Mouse (Mus musculus) adrenal gland, postnatal 14 days (tissue): ENCODE measurements around the gene Galnt16. TPM values are rescaled to one million over a fixed set of nuclear protein-coding genes. Genes with fewer than 3 reads are reported as not detected.

Source experiments
- DNase-seq: peaks from one replicate; pipeline ENCODE4 v3.0.0; 2021; ENCODE audit warnings: mixed read lengths
- total RNA-seq: library from RNA; stranded (reverse); gene quantifications from 2 replicates; pipeline ENCODE4 v1.2.3, GENCODE M21; 2021

Galnt16 gene
- total RNA-seq, 1 experiment from 2014 or later, result 11.3 TPM

- DNase-seq, result no peak
These were observed 80.2 kb downstream of the Galnt16 start for GRCm38 (mm10) chr12:80598236-80598635.

DNA sequence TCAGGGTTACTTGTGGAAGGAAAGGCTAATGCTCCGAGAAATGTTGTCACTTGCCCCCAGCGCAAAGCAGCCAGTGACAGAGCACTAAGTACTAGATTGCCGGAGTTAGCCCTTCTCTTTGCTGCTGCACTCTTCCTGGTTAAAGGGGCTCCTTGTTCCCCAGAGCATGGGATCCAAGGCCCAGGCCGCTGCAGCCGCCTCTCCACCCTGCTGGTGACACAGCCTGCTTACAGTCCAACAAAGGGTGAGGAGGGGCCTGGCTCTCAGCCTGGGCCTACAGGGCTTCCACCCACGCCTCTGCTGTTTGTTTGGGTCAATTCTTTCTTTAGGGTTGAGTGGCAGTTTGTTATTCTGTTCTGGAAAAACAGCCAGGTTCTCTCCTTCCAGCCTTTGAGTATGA, 80.7 kb downstream of the Galnt16 start:
- peak; percentile 43 for DNase-seq

DNA sequence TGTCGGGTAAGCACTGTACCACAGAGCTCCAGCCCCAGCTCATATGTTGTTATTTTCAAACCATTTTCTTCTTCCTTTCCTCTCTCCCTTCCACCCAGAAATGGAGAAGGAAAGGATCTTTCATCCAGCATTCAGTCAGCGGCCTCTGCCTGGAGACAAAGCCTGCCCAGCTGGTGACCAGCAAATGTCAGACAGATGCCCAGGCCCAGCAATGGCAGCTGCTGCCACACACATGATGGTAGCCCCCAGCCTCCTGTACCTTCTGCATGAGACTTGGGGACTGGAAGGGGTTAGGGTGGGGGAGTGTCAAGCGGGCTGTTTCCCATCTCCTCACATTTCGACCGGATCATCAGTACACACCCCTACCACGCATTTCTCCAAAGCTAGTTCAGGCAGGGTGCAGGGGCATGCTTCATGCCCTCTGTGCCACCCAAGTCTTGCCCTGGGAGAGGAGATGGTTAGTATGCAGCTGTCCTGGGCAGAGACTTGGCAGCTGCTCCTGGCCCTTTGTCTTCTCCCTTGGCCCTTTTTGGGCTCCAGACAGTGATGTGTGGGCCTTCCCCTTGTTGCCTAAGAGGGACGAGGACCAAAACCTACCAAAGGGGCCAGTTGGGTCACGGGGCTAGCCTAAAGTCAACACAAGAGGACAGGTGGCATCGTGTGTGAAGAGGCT, 83.7 kb downstream of the Galnt16 start:
- no peak for DNase-seq

- no peak for DNase-seq
These were observed 84.4 kb downstream of the Galnt16 start for GRCm38 (mm10) chr12:80602432-80602831.

GRCm38 (mm10) chr12:80603566-80603965, 85.5 kb downstream of the Galnt16 start:
- DNase-seq, result peak; percentile 43

DNA sequence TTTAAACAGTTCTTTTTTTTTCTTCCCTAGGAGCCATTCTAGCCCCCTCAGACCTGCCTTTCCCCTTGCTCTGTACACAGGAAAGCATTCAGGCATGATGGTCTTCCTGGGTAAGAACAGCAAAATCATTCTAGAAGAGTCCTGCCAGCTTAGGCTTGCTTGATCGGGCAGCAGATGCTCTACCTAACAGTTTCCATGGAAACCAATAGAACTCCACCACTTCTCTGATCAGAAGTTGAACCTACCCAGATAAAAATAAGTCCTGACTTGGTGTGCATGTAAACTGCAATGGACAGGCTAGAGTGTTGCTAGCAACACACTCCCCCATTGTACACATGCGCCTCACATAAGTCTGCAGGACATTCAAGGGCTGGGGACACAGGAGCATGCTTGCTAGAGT, 86.1 kb downstream of the Galnt16 start:
- DNase-seq, result no peak

DNA sequence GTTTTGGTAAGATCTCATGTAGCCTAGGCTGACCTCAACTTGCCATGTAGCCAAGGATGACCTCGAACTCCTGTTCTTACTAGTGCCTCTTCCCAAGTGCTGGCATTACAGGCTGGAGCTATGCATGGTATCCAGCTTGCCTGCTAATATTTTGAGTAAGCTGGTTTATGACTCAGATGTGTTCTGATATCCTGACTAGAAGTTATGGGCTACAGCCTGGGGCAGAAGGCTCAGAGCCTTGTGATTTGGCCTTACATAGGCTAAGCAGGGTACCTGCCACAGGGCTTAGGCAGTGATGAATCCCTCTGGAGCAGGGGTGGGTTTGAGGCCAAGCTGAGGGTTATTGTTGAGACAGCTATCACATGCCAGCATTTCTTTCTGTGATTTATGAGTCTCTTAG, 90.5 kb downstream of the Galnt16 start:
- no peak for DNase-seq

DNA sequence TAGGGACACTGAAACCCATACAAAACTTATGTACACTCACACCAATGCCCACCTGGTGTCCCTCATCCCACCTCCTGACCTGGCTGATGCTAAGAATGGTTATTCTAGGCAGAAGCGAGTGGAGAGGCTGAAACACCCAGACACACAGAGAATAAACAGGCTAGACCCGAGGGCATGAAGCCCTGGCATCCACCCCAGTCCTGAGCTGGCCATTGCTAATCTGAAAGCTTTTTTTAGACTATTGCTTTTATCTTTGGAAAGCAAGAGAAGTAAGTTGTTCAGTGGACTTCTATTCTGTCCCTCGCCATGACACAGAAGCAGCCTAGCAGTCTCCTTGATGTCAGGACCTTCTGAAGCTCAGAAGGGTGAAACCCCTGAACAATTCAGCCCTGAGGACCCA, 91.9 kb downstream of the Galnt16 start:
- DNase-seq, result no peak

- DNase-seq, result no peak
These were observed 94.2 kb downstream of the Galnt16 start for GRCm38 (mm10) chr12:80612113-80612791.

- peak; percentile 57 for DNase-seq
These were observed 97.5 kb downstream of the Galnt16 start for GRCm38 (mm10) chr12:80615371-80616257.

DNA sequence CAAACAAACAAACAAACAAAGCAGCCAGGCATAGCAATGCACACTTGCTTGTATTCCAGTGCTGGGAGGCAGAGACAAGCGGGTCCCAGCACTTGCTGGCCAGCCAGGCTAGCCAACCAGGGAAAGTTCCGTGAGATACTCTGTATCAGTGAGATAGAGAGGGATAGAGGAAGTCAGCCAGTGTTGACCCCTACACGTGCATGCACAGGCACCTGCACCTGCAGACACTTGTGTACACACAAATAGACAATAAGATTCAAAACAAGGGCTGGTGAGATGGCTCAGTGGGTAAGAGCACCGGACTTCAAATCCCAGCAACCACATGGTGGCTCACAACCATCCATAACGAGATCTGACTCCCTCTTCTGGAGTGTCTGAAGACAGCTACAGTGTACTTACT, 102.4 kb downstream of the Galnt16 start:
- no peak for DNase-seq

DNA sequence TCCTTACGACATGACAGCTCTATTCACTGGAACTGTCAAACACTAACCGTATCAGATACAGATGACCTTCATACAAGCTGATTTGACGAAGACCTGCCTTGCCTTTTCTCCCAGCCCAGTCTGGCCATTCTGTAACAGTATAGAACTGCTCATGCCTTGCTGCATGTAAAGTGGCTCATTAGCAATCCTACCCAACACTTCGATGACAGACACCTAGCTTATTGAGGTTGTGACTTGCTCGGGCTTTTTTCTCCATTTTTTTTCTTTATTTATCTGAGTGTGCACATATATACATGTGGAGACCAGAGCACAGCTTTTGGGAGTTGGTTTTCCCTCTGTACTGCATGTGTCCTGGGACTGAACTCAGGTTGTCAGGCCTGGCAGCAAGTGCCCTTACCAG, 113.7 kb downstream of the Galnt16 start:
- no peak for DNase-seq

DNA sequence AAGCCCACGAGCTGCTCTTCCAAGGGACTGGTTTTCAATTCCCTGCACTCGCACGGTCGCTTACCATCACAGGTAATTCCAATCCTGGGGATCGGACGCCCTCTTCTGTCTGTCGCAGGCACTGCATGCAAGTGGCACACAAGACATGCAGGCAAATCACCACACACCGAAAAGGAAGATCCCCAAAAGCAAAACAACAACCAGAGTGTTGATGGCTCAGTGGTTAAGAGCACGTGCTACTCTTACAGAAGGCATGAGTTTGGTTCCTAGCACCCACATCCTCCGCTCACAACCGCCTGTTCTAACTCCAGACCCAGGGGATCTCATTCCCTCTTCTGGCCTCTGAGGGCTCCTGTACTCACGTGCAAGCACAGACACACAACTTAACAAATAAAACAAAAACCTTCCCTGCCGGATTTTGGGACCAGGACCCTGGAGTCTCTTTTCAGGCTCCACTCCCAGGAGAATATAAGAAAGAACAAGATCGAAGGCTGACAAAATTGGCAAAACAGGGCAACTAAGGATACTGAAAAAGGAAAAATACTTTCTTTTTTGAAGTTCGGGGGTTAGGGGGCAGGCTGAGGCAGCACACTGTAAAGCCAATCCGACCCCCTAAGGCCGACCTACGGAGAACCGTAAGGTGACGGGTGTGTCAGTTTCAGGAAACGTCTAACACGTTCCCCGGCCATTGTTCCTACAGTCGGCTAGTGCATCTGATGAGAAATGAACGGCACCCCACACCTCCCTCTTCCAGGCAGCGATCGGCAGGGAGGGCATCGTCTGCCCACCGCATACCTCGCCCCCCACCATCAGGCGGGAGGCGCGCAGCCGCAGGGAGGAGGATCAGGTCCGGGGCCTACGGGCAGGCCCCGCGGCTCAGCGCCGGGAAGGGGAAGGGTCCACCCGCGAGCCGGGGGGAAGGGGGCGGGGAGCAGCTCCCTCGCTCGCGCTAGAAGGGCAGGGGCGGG, 124.9 kb downstream of the Galnt16 start:
- DNase-seq, result peak; percentile 79

- DNase-seq, result peak; percentile 95
These were observed 125.8 kb downstream of the Galnt16 start, which contains the start of the genes Slc39a9 and Erh for GRCm38 (mm10) chr12:80643693-80644505. Gene Slc39a9 (plus strand): TSS chr12:80643883. Gene Erh (minus strand): TSS chr12:80644341.

DNA sequence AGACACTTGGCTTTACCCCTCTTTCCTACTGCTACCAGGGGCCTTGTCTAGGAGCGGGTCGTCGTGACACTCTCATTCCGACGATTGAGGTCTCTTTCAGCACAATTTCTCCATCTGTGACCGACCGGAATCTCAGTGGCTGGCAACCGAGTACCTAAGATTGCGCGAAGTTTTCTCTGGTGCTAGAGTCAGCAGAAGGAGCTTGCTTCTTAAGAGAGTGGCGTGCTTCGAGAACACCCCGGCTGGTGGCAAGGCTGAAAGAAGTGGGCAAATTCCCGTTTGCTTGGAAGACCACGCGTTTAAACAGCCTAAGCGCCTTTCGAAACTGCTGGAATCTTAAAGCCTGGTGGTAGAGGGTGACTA, 126.4 kb downstream of the Galnt16 start:
- no peak for DNase-seq

GRCm38 (mm10) chr12:80646377-80646776, 128.3 kb downstream of the Galnt16 start:
- DNase-seq, result no peak

GRCm38 (mm10) chr12:80653951-80654658, 136.0 kb downstream of the Galnt16 start:
- peak; percentile 49 for DNase-seq

DNA sequence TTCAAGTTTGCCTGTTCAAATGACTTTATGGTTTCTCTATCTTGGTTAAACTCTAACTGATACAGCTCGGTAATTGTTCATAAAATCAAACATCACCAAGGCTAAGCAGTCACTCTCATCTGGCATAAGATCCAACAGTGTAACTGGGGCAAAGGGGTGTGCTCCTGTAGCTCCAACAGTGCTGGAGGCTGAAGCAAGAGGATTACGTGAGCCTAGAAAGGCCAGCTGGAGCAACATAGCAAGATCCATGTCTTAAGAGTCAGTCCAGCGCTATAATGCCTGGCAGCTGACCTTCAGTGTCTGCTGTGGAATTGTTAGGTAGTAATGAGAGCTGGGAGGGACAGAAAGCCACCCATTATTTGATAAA, 136.6 kb downstream of the Galnt16 start:
- peak; percentile 55 for DNase-seq

GRCm38 (mm10) chr12:80658661-80659060, 140.6 kb downstream of the Galnt16 start:
- no peak for DNase-seq

DNA sequence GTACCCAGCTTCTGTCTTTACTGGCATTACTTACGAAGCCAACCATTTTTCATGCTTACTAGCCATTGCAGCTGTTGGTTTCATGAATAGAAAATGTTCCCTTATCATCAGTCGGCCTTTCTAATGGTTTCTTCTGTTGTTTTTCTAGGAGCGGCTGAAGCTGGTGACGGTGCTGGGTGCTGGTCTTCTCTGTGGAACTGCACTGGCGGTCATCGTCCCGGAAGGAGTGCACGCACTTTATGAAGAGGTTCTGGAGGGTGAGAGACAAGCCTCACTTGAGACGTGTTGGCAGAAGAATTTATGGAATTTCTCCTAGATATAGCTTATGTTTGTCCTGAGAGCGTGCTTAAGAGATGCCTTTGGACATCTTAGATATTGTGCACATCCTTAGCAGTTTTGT, 144.2 kb downstream of the Galnt16 start:
- DNase-seq, result no peak
